Mouse (Mus musculus) left cerebral cortex, adult 9 months (tissue): ENCODE data around the gene Spata1.

Experiments
- DNase-seq, 2 experiments: peaks; one replicate each; pipeline ENCODE4 v3.0.0; 2022; ENCODE audit warnings: low spot score in 2 of 2

The Spata1 gene

GRCm38 (mm10) chr3:146499431-146500002, at the start of gene Spata1, which contains the start of gene Gng5:
Gene Spata1 (minus strand): TSS chr3:146499753.
Gene Gng5 (plus strand): TSS chr3:146499807.
- peak in 1 of 2 experiments; percentile 47 for DNase-seq

- DNase-seq: no peak
Measured at GRCm38 (mm10) chr3:146543632-146544031, 44.1 kb upstream of the Spata1 start.

GRCm38 (mm10) chr3:146540521-146541273, 41.1 kb upstream of the Spata1 start:
- DNase-seq: no peak

GRCm38 (mm10) chr3:146534986-146535385, 35.4 kb upstream of the Spata1 start:
- no peak for DNase-seq

DNA sequence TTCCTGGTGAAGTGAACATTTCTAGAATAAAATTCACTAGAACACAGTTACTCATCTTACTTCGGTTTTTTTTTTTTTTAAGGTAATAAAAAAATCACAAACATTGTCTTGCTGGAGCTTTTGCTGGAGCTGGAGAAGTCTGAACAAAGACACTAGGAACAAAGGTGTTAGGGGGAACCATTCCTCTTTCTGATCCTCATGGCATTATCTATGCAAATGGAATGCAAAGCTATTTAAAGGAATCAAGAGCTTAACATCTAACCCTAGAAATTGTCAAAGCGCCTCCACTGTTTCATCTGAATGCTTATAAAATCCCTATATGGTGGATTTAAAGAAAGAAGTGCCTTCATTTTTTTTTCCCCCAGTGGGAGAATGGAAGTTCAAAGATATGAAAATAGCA, 28.8 kb upstream of the Spata1 start:
- DNase-seq: no peak

DNA sequence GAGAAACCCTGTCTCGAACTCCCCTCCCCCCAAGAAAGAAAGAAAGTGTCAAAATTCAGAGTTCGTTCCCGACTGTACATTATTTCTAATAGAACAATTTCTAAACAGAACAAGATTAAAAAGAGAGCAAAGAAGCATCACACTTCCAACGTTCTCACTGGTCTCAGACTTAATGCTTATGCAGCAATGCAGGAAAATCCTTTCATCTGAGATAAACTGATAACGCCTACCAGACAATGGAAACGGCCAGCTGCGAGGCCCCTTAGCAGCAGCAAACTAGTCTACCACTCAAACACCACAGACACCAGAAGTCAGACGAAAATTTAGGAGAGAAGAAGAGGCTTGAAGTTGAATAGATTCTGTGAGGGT, 22.1 kb upstream of the Spata1 start:
- no peak for DNase-seq

DNA sequence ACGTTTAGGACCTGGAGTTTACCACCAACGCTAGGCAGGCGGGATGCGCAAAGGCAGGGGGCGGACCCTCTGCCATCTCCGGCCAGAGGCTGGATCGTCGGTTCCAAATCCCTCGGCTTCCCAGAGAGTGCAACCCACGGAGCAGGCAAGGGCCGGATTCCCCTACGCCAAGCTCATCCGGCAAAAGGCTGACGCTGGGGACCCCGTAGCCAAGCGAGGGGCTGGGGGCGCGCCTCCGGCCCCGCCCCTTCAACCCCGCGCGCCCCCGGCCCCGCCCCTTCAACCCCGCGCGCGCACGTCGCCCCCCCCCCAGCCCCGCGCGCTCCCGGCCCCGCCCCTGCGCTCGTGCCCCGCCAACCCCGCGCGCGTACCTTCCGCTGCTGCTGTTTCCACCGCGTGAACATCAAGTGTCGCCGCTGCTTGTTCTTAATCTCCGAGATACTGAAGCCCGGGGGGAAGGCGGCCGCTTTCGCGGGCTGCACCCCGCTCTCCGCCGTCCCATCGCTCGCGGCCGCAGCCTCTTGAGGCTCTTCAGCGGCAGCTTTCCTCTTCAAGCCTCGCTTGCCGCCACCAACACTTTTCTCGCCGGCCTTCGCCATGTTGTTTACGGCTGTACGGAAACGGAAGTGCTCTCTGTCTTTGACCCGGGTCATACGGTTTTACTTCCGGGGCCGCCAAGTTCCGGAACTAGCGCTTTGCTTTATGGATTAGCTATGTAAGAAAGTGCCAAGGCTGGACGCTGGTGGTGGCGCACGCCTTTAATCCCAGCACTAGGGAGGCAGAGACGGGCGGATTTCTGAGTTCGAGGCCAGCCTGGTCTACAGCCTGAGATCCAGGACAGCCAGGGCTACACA, 21.5 kb upstream of the Spata1 start, which contains the start of gene Rpf1:
TSS of gene Rpf1 (minus strand) at position 632 of the 854 bp plus-strand sequence.
- peak; percentile 87 to 94 for DNase-seq

- no peak for DNase-seq
Measured at GRCm38 (mm10) chr3:146520226-146520797, 20.8 kb upstream of the Spata1 start.

DNA sequence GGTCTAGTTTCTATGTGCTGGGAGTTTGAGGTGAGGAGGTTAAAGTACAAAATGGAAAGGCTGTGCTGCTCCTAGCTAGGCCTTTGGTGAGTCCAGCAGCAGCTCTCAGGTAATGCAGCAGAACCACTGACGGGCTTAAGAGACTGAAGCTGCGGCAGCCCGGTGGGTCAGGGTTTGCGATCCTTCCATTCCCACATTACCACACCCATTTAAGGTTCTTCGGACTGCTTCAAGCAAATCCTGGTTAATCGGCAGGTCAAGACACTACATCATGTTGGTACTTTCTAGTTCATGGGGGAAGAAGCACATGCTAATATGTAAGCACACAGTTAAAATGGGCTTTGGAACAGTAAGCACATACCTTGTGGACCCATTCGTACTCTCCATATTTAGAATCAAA, 7.2 kb upstream of the Spata1 start:
- no peak for DNase-seq

- no peak for DNase-seq
Measured at GRCm38 (mm10) chr3:146501601-146502123, 2.1 kb upstream of the Spata1 start.

- no peak for DNase-seq
Measured at GRCm38 (mm10) chr3:146500810-146501201, 1.3 kb upstream of the Spata1 start.

- DNase-seq: peak in 1 of 2 experiments; percentile 16
Measured at GRCm38 (mm10) chr3:146500003-146500809, 653 bp upstream of the Spata1 start.

GRCm38 (mm10) chr3:146498989-146499388, 564 bp downstream of the Spata1 start:
- DNase-seq: no peak

DNA sequence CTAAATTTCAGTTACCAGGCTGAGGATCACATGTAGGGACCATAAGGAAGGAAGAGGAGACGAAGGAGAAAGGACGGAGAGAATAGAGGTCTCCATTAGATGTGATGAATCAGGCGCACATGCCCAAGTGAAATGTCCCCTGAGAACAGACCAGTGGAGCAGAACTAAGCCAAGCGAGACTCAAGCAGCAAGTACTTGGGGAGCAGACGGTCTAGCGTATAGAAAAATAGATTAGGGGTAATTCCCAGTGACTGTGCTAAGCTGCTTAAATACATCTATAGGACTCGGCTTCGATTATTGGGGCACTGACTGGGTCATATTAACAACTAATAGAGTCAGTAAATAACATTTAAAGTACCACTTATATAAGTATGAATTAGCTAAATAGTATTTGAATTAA, 4.6 kb downstream of the Spata1 start:
- DNase-seq: no peak

DNA sequence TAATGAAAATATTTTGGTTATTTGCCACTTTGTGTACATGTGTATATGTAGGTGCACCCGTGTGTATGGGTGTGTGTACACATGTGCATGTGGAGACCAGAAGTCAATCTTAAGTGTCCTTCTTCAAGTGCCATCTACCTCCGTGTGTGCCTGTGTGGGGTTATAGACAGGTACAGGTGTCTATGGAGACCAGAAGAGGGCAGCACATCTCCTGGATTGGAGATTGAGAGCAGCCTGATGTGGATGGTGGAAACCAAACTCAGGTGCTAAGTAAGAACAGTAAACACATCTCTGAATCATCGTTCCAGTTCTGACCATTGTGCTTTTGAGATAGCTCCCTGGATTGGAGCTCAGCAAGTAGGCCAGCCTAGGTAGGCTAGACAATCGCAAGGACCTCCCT, 13.1 kb downstream of the Spata1 start:
- DNase-seq: no peak

- no peak for DNase-seq
Measured at GRCm38 (mm10) chr3:146482044-146482443, 17.5 kb downstream of the Spata1 start.

DNA sequence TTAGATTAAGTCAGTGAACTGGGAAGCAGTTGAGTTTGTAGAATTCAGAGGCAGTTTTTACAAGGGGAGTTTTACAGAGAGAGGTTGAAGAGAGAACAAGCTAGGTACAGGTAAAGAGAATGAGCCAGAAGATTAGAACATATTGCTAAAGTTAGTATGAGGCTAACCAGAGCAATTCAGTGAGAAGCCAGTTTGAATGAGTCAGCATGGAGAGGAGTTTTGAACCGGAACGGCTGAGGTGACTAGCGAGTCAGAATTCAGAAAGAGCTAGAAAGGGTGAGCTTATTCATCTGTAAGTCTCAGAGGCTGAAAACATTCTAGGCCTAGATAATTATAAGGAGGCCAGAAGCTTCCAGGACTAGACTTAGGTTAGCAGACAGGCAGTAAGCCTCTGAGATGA, 25.1 kb downstream of the Spata1 start:
- DNase-seq: no peak

- DNase-seq: no peak
Measured at GRCm38 (mm10) chr3:146473741-146474140, 25.8 kb downstream of the Spata1 start.

GRCm38 (mm10) chr3:146472657-146473056, 26.9 kb downstream of the Spata1 start:
- no peak for DNase-seq

- DNase-seq: no peak
Measured at GRCm38 (mm10) chr3:146469226-146469625, 30.3 kb downstream of the Spata1 start.

DNA sequence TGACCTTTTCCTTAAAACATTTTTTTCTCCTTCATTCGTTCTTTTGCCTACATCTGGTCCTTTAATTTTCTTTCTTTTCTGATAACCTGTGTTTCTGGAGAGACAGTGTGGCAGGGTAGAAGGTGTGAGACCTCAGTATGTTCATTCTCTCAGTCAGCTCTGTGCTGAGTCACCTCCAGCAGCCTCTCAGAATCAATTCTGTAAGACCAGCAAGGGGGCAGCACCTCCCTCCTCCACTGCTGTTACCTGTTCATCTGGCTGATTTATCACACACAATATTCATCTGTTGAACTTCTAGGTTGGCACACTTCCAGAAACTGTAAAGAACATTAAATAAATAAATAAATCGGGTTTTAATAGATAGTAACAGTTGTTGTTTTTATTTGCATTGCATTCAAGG, 36.6 kb downstream of the Spata1 start:
- DNase-seq: no peak
